Mouse (Mus musculus) 416B (cell line): ENCODE data around the gene Rbm33.

Experiments used
- DNase-seq: peaks from one replicate; pipeline ENCODE4 v3.0.0; 2011; ENCODE audit warnings: low read depth

Rbm33 gene

GRCm38 (mm10) chr5:28316722-28317245, at the start of gene Rbm33:
Rbm33 (plus strand) TSS chr5:28317121.
- peak; percentile 91 for DNase-seq

GRCm38 (mm10) chr5:28267576-28267975, 49.3 kb upstream of the Rbm33 start:
- no peak for DNase-seq

GRCm38 (mm10) chr5:28269469-28269991, 47.4 kb upstream of the Rbm33 start:
- peak; percentile 87 for DNase-seq

GRCm38 (mm10) chr5:28272836-28273235, 44.1 kb upstream of the Rbm33 start:
- no peak for DNase-seq

GRCm38 (mm10) chr5:28277279-28277678, 39.6 kb upstream of the Rbm33 start:
- DNase-seq, result no peak

- no peak for DNase-seq
These were observed 27.8 kb upstream of the Rbm33 start for GRCm38 (mm10) chr5:28289111-28289510.

GRCm38 (mm10) chr5:28290630-28291029, 26.3 kb upstream of the Rbm33 start:
- no peak for DNase-seq

GRCm38 (mm10) chr5:28291118-28291850, 25.6 kb upstream of the Rbm33 start:
- DNase-seq, result no peak

- DNase-seq, result no peak
These were observed 24.6 kb upstream of the Rbm33 start for GRCm38 (mm10) chr5:28292281-28292680.

- DNase-seq, result peak; percentile 76
These were observed 22.9 kb upstream of the Rbm33 start for GRCm38 (mm10) chr5:28293990-28294389.

- DNase-seq, result peak; percentile 68
These were observed 18.8 kb upstream of the Rbm33 start for GRCm38 (mm10) chr5:28298161-28298560.

- DNase-seq, result peak; percentile 26
These were observed 18.2 kb upstream of the Rbm33 start for GRCm38 (mm10) chr5:28298693-28299092.

GRCm38 (mm10) chr5:28299346-28299745, 17.6 kb upstream of the Rbm33 start:
- DNase-seq, result no peak

GRCm38 (mm10) chr5:28302671-28303070, 14.2 kb upstream of the Rbm33 start:
- DNase-seq, result no peak

- no peak for DNase-seq
These were observed 12.4 kb upstream of the Rbm33 start for GRCm38 (mm10) chr5:28304551-28304950.

- peak; percentile 94 for DNase-seq
These were observed 1.4 kb upstream of the Rbm33 start for GRCm38 (mm10) chr5:28315526-28315925.

- no peak for DNase-seq
These were observed 685 bp upstream of the Rbm33 start for GRCm38 (mm10) chr5:28316151-28316721.

GRCm38 (mm10) chr5:28317253-28317916, 464 bp downstream of the Rbm33 start:
- DNase-seq, result no peak

GRCm38 (mm10) chr5:28317917-28318267, 971 bp downstream of the Rbm33 start:
- DNase-seq, result peak; percentile 79

GRCm38 (mm10) chr5:28318671-28319070, 1.8 kb downstream of the Rbm33 start:
- DNase-seq, result peak; percentile 20

- DNase-seq, result peak; percentile 46
These were observed 4.8 kb downstream of the Rbm33 start for GRCm38 (mm10) chr5:28321769-28322168.

- DNase-seq, result no peak
These were observed 5.3 kb downstream of the Rbm33 start for GRCm38 (mm10) chr5:28322189-28322588.

GRCm38 (mm10) chr5:28323822-28324221, 6.9 kb downstream of the Rbm33 start:
- no peak for DNase-seq
